In genomic region chr7:27180837-27181695, GRCm38 (mm10) we compare ENCODE assay signal across 11 mouse cellular contexts. TPM values are rescaled to one million over a fixed set of nuclear protein-coding genes. Genes with fewer than 3 reads are reported as not detected.
DNase-seq lines count a peak whose midpoint lies in the region; ATAC-seq lines count a peak whose summit lies in the region.
"Had no signal": no experiment of that assay in that cellular context is flagged by ENCODE, and none has a peak within 500 bp of the region (broad histone marks: within the 10 kb centered on the region; RNA-seq: fewer than 3 reads in every experiment).

Gene Gm21983, minus strand, starts transcription at chr7:27181086.
Gene Mia, minus strand, starts transcription at chr7:27181157.

- no peak within 1 kb of the TSS; the same call in 1 of the 2 replicates for H3K4me2 ChIP-seq in kidney, embryonic 14.5 days (replicated peaks; ENCODE audit: low read depth, low read length)
- H3K4me2 ChIP-seq in forebrain, embryonic 15.5 days (replicated peaks) = no peak within 1 kb of the TSS
- no peak within 1 kb of the TSS for H3K4me2 ChIP-seq in liver, embryonic 12.5 days
- no peak within 1 kb of the TSS for H3K4me2 ChIP-seq in neural tube, embryonic 14.5 days (ENCODE audit: low read depth, low read length)

- peaks cover 26% of the 10 kb centered on the region for H3K36me3 ChIP-seq in kidney, embryonic 14.5 days (ENCODE audit: control insufficient read depth, insufficient read depth, low read length)
- H3K36me3 ChIP-seq in forebrain, embryonic 15.5 days = peaks cover 28% of the 10 kb centered on the region
- H3K36me3 ChIP-seq in liver, embryonic 12.5 days = peaks cover 33% of the 10 kb centered on the region
- H3K36me3 ChIP-seq in neural tube, embryonic 14.5 days (ENCODE audit: control insufficient read depth, insufficient read depth, low read length) = peaks cover 16% of the 10 kb centered on the region

- no peak for ATAC-seq in kidney, embryonic 14.5 days (ENCODE audit: low FRiP score, low TSS enrichment)
- ATAC-seq in forebrain, embryonic 15.5 days (replicated peaks) = no peak
- ATAC-seq in liver, embryonic 12.5 days = no peak
- no peak for ATAC-seq in neural tube, embryonic 14.5 days (ENCODE audit: low read depth)

- H3K27me3 ChIP-seq in kidney, embryonic 14.5 days (ENCODE audit: control insufficient read depth, insufficient read depth, low read length) = no peaks in the 10 kb centered on the region
- H3K27me3 ChIP-seq in forebrain, embryonic 15.5 days = no peaks in the 10 kb centered on the region
- H3K27me3 ChIP-seq in liver, embryonic 12.5 days (replicated peaks) = no peaks in the 10 kb centered on the region
- no peaks in the 10 kb centered on the region for H3K27me3 ChIP-seq in neural tube, embryonic 14.5 days (ENCODE audit: control insufficient read depth, insufficient read depth, low read length)

- peak within 1 kb of the TSS; percentile 52; the same call in 1 of the 2 replicates for H3K27ac ChIP-seq in kidney, embryonic 14.5 days (ENCODE audit: low read depth, low read length)
- peak within 1 kb of the TSS; percentile 96; the same call in 1 of the 2 replicates for H3K27ac ChIP-seq in forebrain, embryonic 15.5 days (replicated peaks)
- 0 out of 2 replicates have a peak within 1 kb of the TSS, but pooled peaks have one; percentile 66 for H3K27ac ChIP-seq in liver, embryonic 12.5 days
- H3K27ac ChIP-seq in neural tube, embryonic 14.5 days (ENCODE audit: low read depth, low read length) = peak within 1 kb of the TSS; percentile 82; the same call in 1 of the 2 replicates

- H3K4me3 ChIP-seq in kidney, embryonic 14.5 days (ENCODE audit: low read length) = peak within 1 kb of the TSS; percentile 7; the same call in 1 of the 2 replicates
- no peak within 1 kb of the TSS for H3K4me3 ChIP-seq in forebrain, embryonic 15.5 days
- no peak within 1 kb of the TSS for H3K4me3 ChIP-seq in liver, embryonic 12.5 days
- H3K4me3 ChIP-seq in neural tube, embryonic 14.5 days (ENCODE audit: low read depth, low read length) = no peak within 1 kb of the TSS

- intact Hi-C loops in gastrocnemius, postnatal 36 days (cut with DNase I) = no loop called here

- H3K9me3 ChIP-seq in kidney, embryonic 14.5 days (ENCODE audit: control insufficient read depth, low read length) = no peaks in the 10 kb centered on the region
- no peaks in the 10 kb centered on the region for H3K9me3 ChIP-seq in forebrain, embryonic 15.5 days
- H3K9me3 ChIP-seq in liver, embryonic 12.5 days (replicated peaks) = no peaks in the 10 kb centered on the region
- no peaks in the 10 kb centered on the region for H3K9me3 ChIP-seq in neural tube, embryonic 14.5 days (ENCODE audit: control insufficient read depth, low read length)

- H3K4me1 ChIP-seq in kidney, embryonic 14.5 days (ENCODE audit: control insufficient read depth, insufficient read depth, low read length) = 0 out of 2 replicates have a peak, but pooled peaks cover 8% of the 10 kb centered on the region
- peaks cover 19% of the 10 kb centered on the region for H3K4me1 ChIP-seq in forebrain, embryonic 15.5 days
- H3K4me1 ChIP-seq in liver, embryonic 12.5 days = peaks cover 23% of the 10 kb centered on the region
- H3K4me1 ChIP-seq in neural tube, embryonic 14.5 days (ENCODE audit: control insufficient read depth, insufficient read depth, low read length) = peaks cover 5% of the 10 kb centered on the region

- no peak for DNase-seq in kidney, adult 9 months
- no peak for DNase-seq in thymus, postnatal 0 days (ENCODE audit: low spot score)
- no peak for DNase-seq in gastrocnemius, postnatal 36 days

- WGBS in kidney, embryonic 14.5 days = 69% methylated on average over 14 of the region's 14 CpGs
- 74% methylated on average over 14 of the region's 14 CpGs for WGBS in forebrain, embryonic 15.5 days
- WGBS in liver, embryonic 12.5 days (ENCODE audit: insufficient replicate concordance) = 68% methylated on average over 14 of the region's 14 CpGs
- WGBS in neural tube, embryonic 14.5 days = 68% methylated on average over 14 of the region's 14 CpGs

- no peak within 1 kb of the TSS for H3K9ac ChIP-seq in kidney, embryonic 14.5 days (ENCODE audit: low read depth, low read length)
- H3K9ac ChIP-seq in forebrain, embryonic 15.5 days (replicated peaks) = no peak within 1 kb of the TSS
- no peak within 1 kb of the TSS for H3K9ac ChIP-seq in liver, embryonic 12.5 days
- no peak within 1 kb of the TSS for H3K9ac ChIP-seq in neural tube, embryonic 14.5 days (replicated peaks; ENCODE audit: low read depth, low read length)

RNA-seq across cellular contexts. Expression of gene Gm21983, which starts in this region (rescaled TPM):
- not detected in 2 replicates for polyA plus RNA-seq in kidney, embryonic 14.5 days (2014; fragmentation: Nextera tagmentation; extraction: Ambion mirVana)
- not detected in 2 replicates for polyA plus RNA-seq in forebrain, embryonic 15.5 days (2015; fragmentation: Nextera tagmentation; extraction: Ambion mirVana)
- 0.24 TPM in 1 of 2 replicates, not detected in the other for polyA plus RNA-seq in liver, embryonic 12.5 days (2016; fragmentation: Nextera tagmentation; extraction: Ambion mirVana)
- 0.94 TPM in 1 of 2 replicates, not detected in the other for polyA plus RNA-seq in neural tube, embryonic 14.5 days (2014; fragmentation: Nextera tagmentation; extraction: Ambion mirVana)
- not detected in 2 replicates for polyA plus RNA-seq in thymus, postnatal 0 days (2015; fragmentation: Nextera tagmentation; extraction: Ambion mirVana)
- not detected for total RNA-seq in gastrocnemius, postnatal 36 days (2021)
- total RNA-seq: hematopoietic stem cell, adult 5-6 weeks; left cerebral cortex, postnatal 4 days; neutrophil, adult 5-6 weeks had no signal
- polyA plus RNA-seq: testis, adult 2 months had no signal

RNA-seq across cellular contexts. Expression of gene Mia, which starts in this region (rescaled TPM):
- polyA plus RNA-seq in kidney, embryonic 14.5 days (2014; fragmentation: Nextera tagmentation; extraction: Ambion mirVana) = 24.5 and 30.8 TPM in 2 replicates
- 9.4 and 14.8 TPM in 2 replicates for polyA plus RNA-seq in forebrain, embryonic 15.5 days (2015; fragmentation: Nextera tagmentation; extraction: Ambion mirVana)
- polyA plus RNA-seq in liver, embryonic 12.5 days (2016; fragmentation: Nextera tagmentation; extraction: Ambion mirVana) = 0.29 and 0.45 TPM in 2 replicates
- polyA plus RNA-seq in neural tube, embryonic 14.5 days (2014; fragmentation: Nextera tagmentation; extraction: Ambion mirVana) = 14.7 and 24.4 TPM in 2 replicates
- 3.1 and 3.4 TPM in 2 replicates for polyA plus RNA-seq in thymus, postnatal 0 days (2015; fragmentation: Nextera tagmentation; extraction: Ambion mirVana)
- total RNA-seq in gastrocnemius, postnatal 36 days (2021) = under 1 TPM; 0.57 to 0.69 TPM
- total RNA-seq: hematopoietic stem cell, adult 5-6 weeks; neutrophil, adult 5-6 weeks had no signal
